Mouse (Mus musculus) cortical plate, adult 2 months (tissue): ENCODE measurements at regions not wholly inside any gene's neighbourhood (a gene's known extent, or its start where the extent isn't known, plus 50 kb on each side); places are given as distances from the start of the nearest gene placed in this dataset.

Experiments used
- H3K27ac ChIP-seq: fragments of 200-500 bp; 2 replicates; pipeline ENCODE4 v1.5.1; 2012; ENCODE audit warnings: low read length, control low read depth, inconsistent platforms; ENCODE audit not compliant: insufficient read depth
- H3K4me1 ChIP-seq: fragments of 200-500 bp; 2 replicates; pipeline ENCODE4 v1.6.1; 2011; ENCODE audit warnings: low read length; ENCODE audit not compliant: control insufficient read depth, insufficient read depth
- H3K4me3 ChIP-seq: fragments of 200-500 bp; 2 replicates; pipeline ENCODE4 v1.5.1; 2011; ENCODE audit warnings: mild to moderate bottlenecking, low read length, control low read depth; ENCODE audit not compliant: insufficient read depth
- CTCF ChIP-seq: fragments of 200-500 bp; IDR thresholded peaks from 2 replicates; pipeline ENCODE4 v1.5.1; 2011; ENCODE audit warnings: mild to moderate bottlenecking, control low read depth, low read length; ENCODE audit not compliant: insufficient read depth; ENCODE audit errors: extremely low read depth
- POLR2A ChIP-seq: fragments of 200-500 bp; IDR thresholded peaks from 2 replicates; pipeline ENCODE4 v1.6.1; 2011; ENCODE audit warnings: mild to moderate bottlenecking, low read length, control low read depth; ENCODE audit not compliant: insufficient read depth; ENCODE audit errors: extremely low read depth

- Histone ChIP-seq H3K4me1 (no peaks in the 10 kb centered on the region), H3K4me3 (no peak overlapping the region), H3K27ac (no peak overlapping the region)
- TF ChIP-seq CTCF (no peak), POLR2A (no peak)
Measured at GRCm38 (mm10) chr13:92967025-92967610, 122.6 kb downstream of the Mtx3 start.

DNA sequence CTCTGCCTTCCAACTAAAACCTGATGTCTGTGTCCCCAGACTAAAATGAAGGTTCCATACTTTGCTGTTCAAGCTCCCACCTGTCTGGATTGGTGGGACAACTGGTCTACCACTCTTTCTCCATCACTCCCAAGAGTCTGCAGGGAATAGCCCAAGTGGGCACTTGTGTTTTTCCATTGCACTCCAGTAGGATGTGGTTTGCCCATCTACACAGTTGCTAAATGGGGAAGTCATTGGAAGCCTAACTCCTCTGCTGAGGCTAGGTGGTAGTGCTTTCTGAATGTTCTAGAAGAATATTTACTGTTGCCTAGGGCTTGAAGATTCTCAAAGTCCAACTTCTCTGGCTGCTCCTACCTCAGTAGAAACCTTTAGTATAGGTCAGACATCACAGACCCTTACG is 125.0 kb downstream of the Mtx3 start:
- Histone ChIP-seq H3K27ac (no peak overlapping the region), H3K4me1 (no peaks in the 10 kb centered on the region; the same call in 1 of the 2 replicates), H3K4me3 (no peak overlapping the region)
- TF ChIP-seq CTCF (no peak), POLR2A (no peak)

GRCm38 (mm10) chr13:92972891-92973290 is 128.3 kb downstream of the Mtx3 start:
- TF ChIP-seq CTCF (no peak), POLR2A (no peak)
- Histone ChIP-seq H3K27ac (no peak overlapping the region), H3K4me1 (no peaks in the 10 kb centered on the region; the same call in 1 of the 2 replicates), H3K4me3 (no peak overlapping the region)

DNA sequence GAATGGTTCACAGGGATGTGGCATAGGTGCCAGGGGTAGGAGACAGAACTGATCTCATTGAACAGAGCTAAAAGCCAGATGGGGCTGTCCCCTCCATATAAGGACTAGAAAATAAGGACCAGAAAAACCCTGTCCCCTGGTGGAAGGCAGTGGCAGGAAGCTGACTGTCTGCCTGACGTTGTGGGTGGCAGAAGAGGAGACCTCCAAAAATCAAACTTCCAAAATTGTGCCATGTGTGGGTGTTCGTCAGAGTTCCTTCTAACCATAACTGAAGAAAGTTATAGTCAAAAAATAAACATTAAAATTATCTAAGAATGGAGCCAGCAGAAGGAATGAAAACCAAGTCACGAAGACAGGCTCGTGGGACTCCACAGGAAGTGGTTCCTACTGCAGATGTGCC is 129.2 kb downstream of the Mtx3 start:
- Histone ChIP-seq H3K4me1 (no peaks in the 10 kb centered on the region; the same call in 1 of the 2 replicates), H3K27ac (no peak overlapping the region), H3K4me3 (no peak overlapping the region)
- TF ChIP-seq POLR2A, result no peak
- 0 out of 2 replicates have a peak, but pooled peaks have one; percentile 15 for TF ChIP-seq CTCF

DNA sequence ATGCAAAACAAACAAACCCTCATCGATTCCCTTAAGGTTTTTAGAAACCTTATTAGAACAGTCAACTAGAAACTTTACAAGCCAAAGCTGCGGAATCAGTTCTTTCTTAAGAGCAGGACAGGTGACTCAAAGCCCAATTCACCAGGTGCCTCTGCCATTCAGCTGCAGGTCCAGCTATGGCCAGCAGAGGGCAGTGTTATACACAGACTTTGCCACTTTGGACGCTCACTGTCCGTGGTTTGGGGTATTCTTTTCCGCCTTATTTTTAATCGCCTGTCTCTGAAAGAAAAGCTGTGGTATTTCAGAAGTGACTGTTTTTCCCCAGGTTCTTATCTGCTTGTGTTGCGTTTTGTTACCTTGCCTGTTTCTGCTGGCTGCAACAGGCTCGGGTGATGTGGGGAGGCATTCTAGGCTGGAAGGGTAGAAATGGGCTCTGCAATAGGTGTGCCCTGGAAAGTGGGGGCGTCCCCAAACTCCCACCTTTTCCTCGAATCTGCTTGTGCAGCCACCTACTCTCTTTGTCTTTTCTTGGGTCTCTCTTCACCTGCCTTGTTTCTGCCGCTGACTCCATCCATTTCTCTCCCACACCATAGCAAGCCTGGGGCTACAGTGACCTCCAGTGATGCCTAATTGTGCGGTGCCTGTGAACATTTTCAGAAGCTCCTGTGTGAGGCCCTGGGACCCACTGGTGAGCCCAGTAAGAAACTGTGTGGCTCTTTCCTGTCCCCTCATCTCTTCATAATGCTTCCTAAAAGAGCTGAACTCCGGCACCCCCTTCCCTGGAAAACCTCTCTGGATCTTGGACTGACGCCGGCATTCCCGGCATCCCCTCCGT is 142.4 kb downstream of the Mtx3 start:
- Histone ChIP-seq H3K27ac (peak overlapping the region; percentile 93), H3K4me3 (no peak overlapping the region), H3K4me1 (peaks cover 4% of the 10 kb centered on the region; the same call in 1 of the 2 replicates)
- TF ChIP-seq CTCF (peak; percentile 96), POLR2A (no peak)

GRCm38 (mm10) chr13:92987691-92988090 is 143.1 kb downstream of the Mtx3 start:
- TF ChIP-seq CTCF (no peak), POLR2A (no peak)
- peak overlapping the region; percentile 93 for H3K27ac ChIP-seq
- no peak overlapping the region for H3K4me3 ChIP-seq
- peaks cover 4% of the 10 kb centered on the region; the same call in 1 of the 2 replicates for H3K4me1 ChIP-seq

- H3K4me3 ChIP-seq, result no peak overlapping the region
- H3K27ac ChIP-seq, result no peak overlapping the region
- peaks cover 4% of the 10 kb centered on the region; the same call in 1 of the 2 replicates for H3K4me1 ChIP-seq
- TF ChIP-seq POLR2A (no peak), CTCF (no peak)
Measured at GRCm38 (mm10) chr13:92988600-92988999, 144.0 kb downstream of the Mtx3 start.

DNA sequence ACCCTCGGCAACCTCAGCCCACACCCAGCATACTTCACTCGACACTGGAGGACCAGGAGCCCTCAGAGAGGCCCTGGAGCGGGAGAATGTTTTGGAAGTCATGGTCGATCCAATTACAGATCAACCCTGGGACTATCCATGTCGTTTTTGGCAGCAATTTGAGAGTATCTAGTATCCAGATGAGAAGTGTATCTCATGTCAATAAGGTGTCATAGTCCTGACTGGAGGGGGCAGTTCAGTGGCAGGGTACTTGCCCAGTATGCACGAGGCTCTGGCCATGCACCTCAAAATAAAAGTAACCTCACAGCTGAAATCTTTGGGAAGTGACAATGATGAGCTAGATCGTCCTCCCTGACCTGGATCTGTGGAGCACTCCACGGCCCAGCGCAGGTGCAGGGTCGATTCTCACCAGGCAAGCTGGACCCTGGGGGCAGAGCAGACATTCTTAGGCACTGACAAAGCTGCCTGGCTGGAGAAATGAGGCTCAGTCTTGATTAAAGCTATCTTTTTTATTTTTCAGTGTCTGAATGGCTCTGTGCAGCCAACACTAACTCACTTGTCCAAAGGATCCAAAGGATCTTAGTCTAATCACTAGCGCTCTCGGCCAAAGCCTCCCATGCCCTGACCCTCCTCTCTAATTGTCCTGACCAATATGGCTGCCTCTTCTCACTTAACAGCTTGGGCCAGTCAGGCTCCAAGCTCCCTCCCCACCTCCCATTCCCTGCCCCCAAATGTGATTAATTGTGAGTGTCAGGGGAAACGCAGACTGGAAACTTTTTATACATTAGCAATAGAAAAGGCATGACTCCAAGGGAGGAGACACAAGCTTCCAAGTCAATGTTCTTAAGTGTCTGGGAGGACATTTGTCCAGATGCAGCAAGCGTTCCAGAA is 146.0 kb downstream of the Mtx3 start:
- H3K4me1 ChIP-seq, result peaks cover 6% of the 10 kb centered on the region; the same call in 1 of the 2 replicates
- H3K27ac ChIP-seq, result no peak overlapping the region
- H3K4me3 ChIP-seq, result no peak overlapping the region
- TF ChIP-seq POLR2A, result no peak
- TF ChIP-seq CTCF, result no peak
